Mouse (Mus musculus) erythroblast, embryonic 14.5 days (primary cell): ENCODE measurements around the gene Dstn.

Experiments
- GATA1 ChIP-seq: IDR thresholded peaks from 2 replicates; pipeline ENCODE4 v1.6.1; 2012; ENCODE audit warnings: low read length, inconsistent platforms, mixed read lengths
- TAL1 ChIP-seq: IDR thresholded peaks from 3 replicates; pipeline ENCODE4 v1.6.1; 2012; ENCODE audit warnings: low read length, inconsistent platforms, mixed read lengths

DNA sequence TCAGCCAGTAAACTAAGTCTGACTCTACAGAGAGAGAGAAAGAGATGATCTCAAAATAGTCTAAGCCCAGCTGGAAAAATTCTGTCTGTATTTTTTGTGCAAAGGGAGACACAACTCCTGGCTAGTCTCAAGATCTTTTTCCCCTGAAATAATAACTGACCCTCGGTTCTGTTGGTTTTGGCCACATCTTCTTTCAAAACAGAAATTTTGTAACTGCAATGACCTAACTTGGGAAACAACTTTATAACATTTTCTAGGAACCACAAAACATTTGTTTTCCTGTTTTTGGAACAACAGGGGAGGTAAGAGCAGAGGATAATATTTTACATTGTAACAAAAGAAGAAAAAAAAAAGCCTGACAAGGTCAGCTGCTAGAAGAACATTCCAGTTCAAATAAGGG is 39.1 kb upstream of the Dstn start:
- no peak for TF ChIP-seq GATA1
- no peak for TF ChIP-seq TAL1
